Mouse (Mus musculus): ENCODE measurements around the gene Cpm.

DNA sequence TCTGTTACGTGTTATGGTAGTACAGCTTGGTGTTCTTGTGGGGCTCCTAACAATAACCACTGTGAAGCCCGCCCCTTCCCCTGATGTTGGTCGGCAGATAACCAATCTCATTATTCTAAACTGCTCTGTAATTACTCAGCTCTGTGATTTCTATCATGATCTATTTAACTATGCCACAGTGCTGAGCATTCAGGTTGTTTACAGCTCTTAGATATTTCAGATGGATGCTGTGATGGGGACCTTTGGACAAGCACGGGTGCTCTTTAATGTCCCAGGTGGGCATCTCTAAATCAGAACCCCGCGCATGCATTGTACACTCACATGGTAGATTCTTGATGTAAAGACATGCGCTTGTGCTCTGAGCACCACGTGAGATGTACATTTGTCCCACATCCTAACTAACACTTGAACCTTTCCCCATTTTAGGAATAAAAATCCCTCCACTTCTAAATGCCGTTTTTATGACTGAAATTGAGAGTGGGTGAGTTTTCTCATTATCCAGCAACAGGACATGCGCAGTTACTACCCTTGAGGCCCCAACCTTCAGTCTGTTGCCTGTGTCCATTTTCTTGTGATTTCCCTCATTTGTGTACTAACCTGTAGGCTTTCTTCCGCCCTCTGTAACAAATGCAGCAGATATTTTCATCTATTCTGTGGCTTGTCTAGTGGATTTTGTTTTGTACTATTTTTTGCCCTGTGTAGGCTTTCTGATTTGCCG is 14.6 kb downstream of the Cpm start:
- TF ChIP-seq POLR2A (IDR thresholded peaks at IDR 0.05; ENCODE audit: borderline replicate concordance, insufficient read depth, low read length) = no peak
- TF ChIP-seq CTCF (IDR thresholded peaks at IDR 0.05; ENCODE audit: borderline replicate concordance, insufficient read depth, low read depth, low read length) = no peak

Data from cerebellum, adult 2 months (tissue).